In genomic region chr5:43855769-43856168, GRCm38 (mm10) we compare ENCODE assay signal across 13 mouse cellular contexts. TPM values are rescaled to one million over a fixed set of nuclear protein-coding genes. Genes with fewer than 3 reads are reported as not detected.
DNase-seq lines count a peak whose midpoint lies in the region; ATAC-seq and TF ChIP-seq lines count a peak whose summit lies in the region.
"Had no signal": no experiment of that assay in that cellular context is flagged by ENCODE, and none has a peak within 500 bp of the region (broad histone marks: within the 10 kb centered on the region; RNA-seq: fewer than 3 reads in every experiment).

No protein-coding gene starts in this region.

- H3K4me3 ChIP-seq in kidney, adult 2 months (ENCODE audit: insufficient read depth, low read depth, low read length): no peak overlapping the region
- H3K4me3 ChIP-seq in CH12.LX (replicated peaks in 1 of 3; ENCODE audit: low read depth in 2 of 3, low read length in 2 of 3, poor library complexity in 1 of 3): no peak overlapping the region
- H3K4me3 ChIP-seq: embryonic facial prominence, embryonic 12.5 days; intestine, embryonic 15.5 days; limb, embryonic 13.5 days; myocyte had no signal

- 45% methylated on average over 2 of the region's 2 CpGs for WGBS in kidney, adult 2 months

- peaks cover 13% of the 10 kb centered on the region for H3K9me3 ChIP-seq in CH12.LX (replicated peaks; ENCODE audit: low read length)
- H3K9me3 ChIP-seq: embryonic facial prominence, embryonic 12.5 days; intestine, embryonic 15.5 days; limb, embryonic 13.5 days had no signal

- H3K27ac ChIP-seq in kidney, adult 2 months (ENCODE audit: insufficient read depth, low read depth, low read length): peak overlapping the region; percentile 80
- H3K27ac ChIP-seq in CH12.LX (ENCODE audit: insufficient read depth, low read depth): no peak overlapping the region
- H3K27ac ChIP-seq: embryonic facial prominence, embryonic 12.5 days; intestine, embryonic 15.5 days; limb, embryonic 13.5 days had no signal

- no peak for TF ChIP-seq CTCF in kidney, adult 2 months (conservative IDR thresholded peaks at IDR 0.05; ENCODE audit: insufficient read depth, insufficient read length, low read depth, low read length)
- TF ChIP-seq CTCF in CH12.LX (conservative IDR thresholded peaks at IDR 0.05 in 1 of 2, IDR thresholded peaks at IDR 0.05 in 1 of 2; ENCODE audit: low read depth in 2 of 2, low read length in 2 of 2): no peak

- DNase-seq in kidney, adult 2 months: peak; percentile 69
- no peak for DNase-seq in kidney, adult 18-20 months
- DNase-seq in CH12.LX (ENCODE audit: extremely low read depth): no peak
- DNase-seq in layer of hippocampus, postnatal 25 days (ENCODE audit: extremely low spot score in 1 of 2, low spot score in 1 of 2): no peak
- DNase-seq in cerebellum, postnatal 10 days: no peak
- DNase-seq: gastrocnemius, postnatal 14 days had no signal

- in situ Hi-C loops in CH12.LX (cut with MboI; ENCODE audit: low pct_ligation_motif_present, low pct_unique_long_range_greater_than_20kb, low sequenced_read_pairs): no loop called here

- H3K36me3 ChIP-seq in kidney, adult 2 months (ENCODE audit: control insufficient read depth, insufficient read depth, low read length): no peaks in the 10 kb centered on the region
- H3K36me3 ChIP-seq in CH12.LX (replicated peaks in 1 of 2; ENCODE audit: control insufficient read depth in 1 of 2, insufficient read depth in 1 of 2, low read length in 1 of 2): no peaks in the 10 kb centered on the region
- H3K36me3 ChIP-seq: embryonic facial prominence, embryonic 12.5 days; intestine, embryonic 15.5 days; limb, embryonic 13.5 days had no signal

- H3K4me1 ChIP-seq in kidney, adult 2 months (ENCODE audit: control insufficient read depth, insufficient read depth, low read length): no peaks in the 10 kb centered on the region
- peaks cover 13 to 21% of the 10 kb centered on the region in 2 experiments for H3K4me1 ChIP-seq in CH12.LX (ENCODE audit: control insufficient read depth in 1 of 2, insufficient read depth in 2 of 2)
- H3K4me1 ChIP-seq: embryonic facial prominence, embryonic 12.5 days; limb, embryonic 13.5 days had no signal

- TF ChIP-seq POLR2A in kidney, adult 2 months (IDR thresholded peaks at IDR 0.05; ENCODE audit: low read depth, low read length): no peak
- no peak for TF ChIP-seq POLR2A in CH12.LX (IDR thresholded peaks at IDR 0.05; ENCODE audit: low read depth, low read length)

- 0 out of 2 replicates have a peak, but pooled peaks cover 1% of the 10 kb centered on the region for H3K27me3 ChIP-seq in kidney, adult 2 months (replicated peaks; ENCODE audit: control insufficient read depth, insufficient read depth, low read length)
- no peaks in the 10 kb centered on the region for H3K27me3 ChIP-seq in CH12.LX (replicated peaks)
- H3K27me3 ChIP-seq: embryonic facial prominence, embryonic 12.5 days; intestine, embryonic 15.5 days; limb, embryonic 13.5 days had no signal

- dilution Hi-C loops in CH12.LX (cut with MboI; ENCODE audit: extremely low pct_ligation_motif_present, extremely low pct_unique_long_range_greater_than_20kb, low sequenced_read_pairs): no loop called here

- no peak overlapping the region for H3K9ac ChIP-seq in CH12.LX (ENCODE audit: insufficient read depth, low read depth)
- H3K9ac ChIP-seq: embryonic facial prominence, embryonic 12.5 days; intestine, embryonic 15.5 days; limb, embryonic 13.5 days had no signal

- ATAC-seq in hematopoietic stem cell, adult 5-6 weeks (replicated peaks in 1 of 2; ENCODE audit: insufficient read depth in 1 of 2, low FRiP score in 2 of 2, low TSS enrichment in 1 of 2, low read depth in 1 of 2, poor library complexity in 2 of 2, severe bottlenecking in 2 of 2): peak; percentile 90 to 95
- ATAC-seq in monocyte, adult 5-6 weeks (replicated peaks; ENCODE audit: insufficient number of reproducible peaks, low FRiP score, low TSS enrichment, poor library complexity, severe bottlenecking): peak; percentile 58; the same call in 1 of the 2 replicates
- ATAC-seq in erythroblast, adult 5-6 weeks (replicated peaks; ENCODE audit: low FRiP score, poor library complexity, severe bottlenecking): no peak
- ATAC-seq: intestine, embryonic 15.5 days had no signal

- TF ChIP-seq RAD21 in CH12.LX (IDR thresholded peaks at IDR 0.05; ENCODE audit: low read depth, low read length): no peak

- H3K4me2 ChIP-seq in CH12.LX (ENCODE audit: insufficient read depth, low read depth, poor library complexity, severe bottlenecking): no peak overlapping the region
- H3K4me2 ChIP-seq: embryonic facial prominence, embryonic 12.5 days; intestine, embryonic 15.5 days; limb, embryonic 13.5 days had no signal

- H3K79me2 ChIP-seq in CH12.LX (replicated peaks; ENCODE audit: control insufficient read depth, extremely low read depth, insufficient read depth, poor library complexity, severe bottlenecking): no peaks in the 10 kb centered on the region

- 0 out of 2 replicates have a peak, but pooled peaks have one; percentile 22 for TF ChIP-seq EP300 in CH12.LX (IDR thresholded peaks at IDR 0.05; ENCODE audit: low read length)

TF ChIP-seq in CH12.LX, 34 proteins besides CTCF, POLR2A, EP300 and RAD21:
- no peak for TF ChIP-seq MAFK (IDR thresholded peaks at IDR 0.05; ENCODE audit: insufficient replicate concordance, low read length)
- TF ChIP-seq JUND (conservative IDR thresholded peaks at IDR 0.05; ENCODE audit: low read depth, low read length): no peak
- TF ChIP-seq SIN3A (IDR thresholded peaks at IDR 0.05; ENCODE audit: low read length): no peak
- no peak for TF ChIP-seq ELF1 (IDR thresholded peaks at IDR 0.05; ENCODE audit: low read depth, low read length)
- TF ChIP-seq NRF1 (IDR thresholded peaks at IDR 0.05; ENCODE audit: low read depth, low read length): no peak
- no peak for TF ChIP-seq ZMIZ1 (IDR thresholded peaks at IDR 0.05; ENCODE audit: low read depth, low read length)
- TF ChIP-seq SMC3 (IDR thresholded peaks at IDR 0.05; ENCODE audit: low read depth, low read length): no peak
- no peak for TF ChIP-seq E2F4 (IDR thresholded peaks at IDR 0.05; ENCODE audit: insufficient replicate concordance, low read depth, low read length)
- TF ChIP-seq CHD1 (IDR thresholded peaks at IDR 0.05; ENCODE audit: low read depth, low read length): no peak
- no peak for TF ChIP-seq POLR2AphosphoS2 (IDR thresholded peaks at IDR 0.05; ENCODE audit: low read depth, low read length)
- no peak for TF ChIP-seq PAX5 (IDR thresholded peaks at IDR 0.05; ENCODE audit: low read length)
- TF ChIP-seq HCFC1 (IDR thresholded peaks at IDR 0.05; ENCODE audit: low read depth, low read length): no peak
- no peak for TF ChIP-seq MXI1 (IDR thresholded peaks at IDR 0.05; ENCODE audit: low read depth, low read length)
- TF ChIP-seq GABPA (IDR thresholded peaks at IDR 0.05; ENCODE audit: insufficient replicate concordance, low read depth, low read length): no peak
- TF ChIP-seq USF2 (conservative IDR thresholded peaks at IDR 0.05; ENCODE audit: low read depth, low read length): no peak

RNA-seq across cellular contexts. Expression of gene Cd38, which starts 12.6 kb away (rescaled TPM):
- 6.1 and 7.9 TPM in 2 replicates for polyA plus RNA-seq in kidney, adult 2 months (2012; rRNA removed)
- total RNA-seq in CH12.LX (2012; rRNA removed) (2.9 and 3.3 TPM in 2 replicates), CH12.LX (2014; rRNA removed) (1.5 and 1.7 TPM in 2 replicates)
- 0.87 and 0.93 TPM in 2 replicates for polyA plus RNA-seq in CH12.LX (2012; ENCODE audit: insufficient read length, low read depth)
- total RNA-seq in hematopoietic stem cell, adult 5-6 weeks (2017): 1.2 and 1.3 TPM in 2 replicates
- total RNA-seq in monocyte, adult 5-6 weeks (2017): 13.9 to 18.1 TPM (median 14.7 TPM) in 3 replicates
- total RNA-seq in layer of hippocampus, postnatal 25 days (2021): 1 to 10 TPM; 7.6 to 9.6 TPM
- total RNA-seq in erythroblast, adult 5-6 weeks (2015; ENCODE audit: low replicate concordance): 2.5 and 6.5 TPM in 2 replicates
- 1.7 and 3.2 TPM in 2 replicates for total RNA-seq in erythroblast, adult 5-6 weeks (2017; ENCODE audit: low replicate concordance)

RNA-seq across cellular contexts. Expression of gene Fbxl5, which starts 34.3 kb away (rescaled TPM):
- 28.0 and 32.5 TPM in 2 replicates for polyA plus RNA-seq in kidney, adult 2 months (2012; rRNA removed)
- total RNA-seq in CH12.LX (2012; rRNA removed) (20.5 and 20.9 TPM in 2 replicates), CH12.LX (2014; rRNA removed) (45.3 and 48.4 TPM in 2 replicates)
- polyA plus RNA-seq in CH12.LX (2012; ENCODE audit: insufficient read length, low read depth): 28.1 and 28.4 TPM in 2 replicates
- 77.0 and 97.2 TPM in 2 replicates for total RNA-seq in hematopoietic stem cell, adult 5-6 weeks (2017)
- 126 to 151 TPM (median 147 TPM) in 3 replicates for total RNA-seq in monocyte, adult 5-6 weeks (2017)
- 10 to 100 TPM; 86.7 to 94.9 TPM for total RNA-seq in layer of hippocampus, postnatal 25 days (2021)
- total RNA-seq in erythroblast, adult 5-6 weeks (2015; ENCODE audit: low replicate concordance): 20.1 and 25.2 TPM in 2 replicates
- 20.9 and 21.9 TPM in 2 replicates for total RNA-seq in erythroblast, adult 5-6 weeks (2017; ENCODE audit: low replicate concordance)

RNA-seq across cellular contexts. Expression of gene Bst1, which starts 37.1 kb away (rescaled TPM):
- polyA plus RNA-seq in kidney, adult 2 months (2012; rRNA removed): 10.7 and 11.5 TPM in 2 replicates
- 1.9 and 3.3 TPM in 2 replicates for total RNA-seq in CH12.LX (2012; rRNA removed)
- 4.7 and 4.8 TPM in 2 replicates for total RNA-seq in CH12.LX (2014; rRNA removed)
- 8.9 and 9.9 TPM in 2 replicates for polyA plus RNA-seq in CH12.LX (2012; ENCODE audit: insufficient read length, low read depth)
- 3.8 and 4.1 TPM in 2 replicates for total RNA-seq in hematopoietic stem cell, adult 5-6 weeks (2017)
- total RNA-seq in monocyte, adult 5-6 weeks (2017): 3.8 to 8.0 TPM (median 3.8 TPM) in 3 replicates
- total RNA-seq in layer of hippocampus, postnatal 25 days (2021): not detected
- 0.96 and 8.4 TPM in 2 replicates for total RNA-seq in erythroblast, adult 5-6 weeks (2015; ENCODE audit: low replicate concordance)
- 4.9 and 5.4 TPM in 2 replicates for total RNA-seq in erythroblast, adult 5-6 weeks (2017; ENCODE audit: low replicate concordance)
- polyA plus RNA-seq: myocyte had no signal

RNA-seq across cellular contexts. Expression of gene Gm7879, which starts 57.2 kb away (rescaled TPM):
- 0.47 and 0.50 TPM in 2 replicates for polyA plus RNA-seq in kidney, adult 2 months (2012; rRNA removed)
- total RNA-seq in CH12.LX (2012; rRNA removed): 1.4 and 1.8 TPM in 2 replicates
- 16.3 and 20.1 TPM in 2 replicates for total RNA-seq in CH12.LX (2014; rRNA removed)
- polyA plus RNA-seq in CH12.LX (2012; ENCODE audit: insufficient read length, low read depth): 1.0 TPM in 1 of 2 replicates, not detected in the other
- total RNA-seq in hematopoietic stem cell, adult 5-6 weeks (2017): 0.89 and 3.2 TPM in 2 replicates
- 3.2 to 11.3 TPM in 2 of 3 replicates, not detected in the other for total RNA-seq in monocyte, adult 5-6 weeks (2017)
- total RNA-seq in layer of hippocampus, postnatal 25 days (2021): 10 to 100 TPM; 12.3 TPM
- not detected in 2 replicates for total RNA-seq in erythroblast, adult 5-6 weeks (2015; ENCODE audit: low replicate concordance)
- 0.68 TPM in 1 of 2 replicates, not detected in the other for total RNA-seq in erythroblast, adult 5-6 weeks (2017; ENCODE audit: low replicate concordance)
